Mouse (Mus musculus) urinary bladder, adult 2 months (tissue): ENCODE data around the gene Lasp1. TPM values are rescaled to one million over a fixed set of nuclear protein-coding genes. Genes with fewer than 3 reads are reported as not detected.
"Not testable (repeated sequence)": the region's sequence is repeated elsewhere in the genome, so short reads cannot be mapped to it uniquely, and the experiment has no call there.

Experiments
- DNase-seq: peaks from one replicate; pipeline ENCODE4 v3.0.0; 2022; ENCODE audit warnings: low spot score
- polyA plus RNA-seq: library from polyadenylated mRNA; depleted of rRNA; stranded (reverse); fragments of >200 nt; gene quantifications from 2 replicates; pipeline ENCODE4 v1.2.3, GENCODE M21; 2012

Lasp1 gene
- polyA plus RNA-seq, 1 experiment: 101 TPM

GRCm38 (mm10) chr11:97829365-97829764 lies 30.6 kb downstream of the Lasp1 start:
- DNase-seq: no peak

GRCm38 (mm10) chr11:97829913-97830476 lies 31.2 kb downstream of the Lasp1 start:
- DNase-seq: peak; percentile 20

GRCm38 (mm10) chr11:97830501-97830900 lies 31.7 kb downstream of the Lasp1 start:
- peak; percentile 18 for DNase-seq

GRCm38 (mm10) chr11:97832001-97832400 lies 33.2 kb downstream of the Lasp1 start:
- peak; percentile 20 for DNase-seq

GRCm38 (mm10) chr11:97833352-97833751 lies 34.6 kb downstream of the Lasp1 start:
- DNase-seq: peak; percentile 16

GRCm38 (mm10) chr11:97836541-97836940 lies 37.7 kb downstream of the Lasp1 start:
- DNase-seq: peak; percentile 17

GRCm38 (mm10) chr11:97837051-97837450 lies 38.3 kb downstream of the Lasp1 start:
- DNase-seq: not testable (repeated sequence)

GRCm38 (mm10) chr11:97837641-97838149 lies 38.9 kb downstream of the Lasp1 start:
- DNase-seq: peak; percentile 14

- DNase-seq: peak; percentile 22
These were observed 40.1 kb downstream of the Lasp1 start for GRCm38 (mm10) chr11:97838779-97839440.

- no peak for DNase-seq
These were observed 40.8 kb downstream of the Lasp1 start for GRCm38 (mm10) chr11:97839441-97840134.

- no peak for DNase-seq
These were observed 41.3 kb downstream of the Lasp1 start for GRCm38 (mm10) chr11:97840135-97840490.

GRCm38 (mm10) chr11:97840539-97840954 lies 41.7 kb downstream of the Lasp1 start, which contains the start of gene B230217C12Rik:
B230217C12Rik (plus strand) TSS chr11:97840780.
- DNase-seq: peak; percentile 18

- peak; percentile 31 for DNase-seq
These were observed 42.3 kb downstream of the Lasp1 start for GRCm38 (mm10) chr11:97840991-97841661.

GRCm38 (mm10) chr11:97842001-97842400 lies 43.2 kb downstream of the Lasp1 start:
- peak; percentile 19 for DNase-seq

GRCm38 (mm10) chr11:97850367-97850766 lies 51.6 kb downstream of the Lasp1 start:
- no peak for DNase-seq

- DNase-seq: no peak
These were observed 52.8 kb downstream of the Lasp1 start for GRCm38 (mm10) chr11:97851601-97852000.

GRCm38 (mm10) chr11:97855473-97855872 lies 56.7 kb downstream of the Lasp1 start:
- DNase-seq: no peak

GRCm38 (mm10) chr11:97862148-97862547 lies 63.3 kb downstream of the Lasp1 start:
- DNase-seq: no peak

GRCm38 (mm10) chr11:97865421-97865820 lies 66.6 kb downstream of the Lasp1 start:
- DNase-seq: no peak

GRCm38 (mm10) chr11:97866091-97866888 lies 67.5 kb downstream of the Lasp1 start:
- no peak for DNase-seq

- DNase-seq: no peak
These were observed 68.8 kb downstream of the Lasp1 start for GRCm38 (mm10) chr11:97867591-97867990.
